Mouse (Mus musculus): Measurements from ENCODE around the gene Rcc2. TPM values are rescaled to one million over a fixed set of nuclear protein-coding genes. Genes with fewer than 3 reads are reported as not detected.

Gene Rcc2
- polyA plus RNA-seq, 1 experiment from 2014 or later = 47.0 TPM

GRCm38 (mm10) chr4:140731654-140732053 lies 31.3 kb downstream of the Rcc2 start:
- no peak for ATAC-seq (ENCODE audit: insufficient number of reproducible peaks, low FRiP score, low TSS enrichment, low read depth)
- H3K9me3 ChIP-seq (replicated peaks) = no peaks in the 10 kb centered on the region
- 86% methylated on average over 4 of the region's 4 CpGs for WGBS
- no peaks in the 10 kb centered on the region for H3K27me3 ChIP-seq
- no peaks in the 10 kb centered on the region for H3K4me1 ChIP-seq
- H3K4me2 ChIP-seq (replicated peaks) = no peak overlapping the region
- no peak overlapping the region for H3K27ac ChIP-seq (replicated peaks)
- H3K36me3 ChIP-seq = no peaks in the 10 kb centered on the region
- H3K4me3 ChIP-seq (replicated peaks) = no peak overlapping the region
- no peak overlapping the region for H3K9ac ChIP-seq

GRCm38 (mm10) chr4:140732871-140733270 lies 32.5 kb downstream of the Rcc2 start:
- Histone ChIP-seq H3K4me2 (replicated peaks) (no peak overlapping the region), H3K36me3 (no peaks in the 10 kb centered on the region), H3K9me3 (replicated peaks) (no peaks in the 10 kb centered on the region), H3K27me3 (no peaks in the 10 kb centered on the region), H3K27ac (replicated peaks) (no peak overlapping the region), H3K9ac (no peak overlapping the region), H3K4me3 (replicated peaks) (no peak overlapping the region), H3K4me1 (no peaks in the 10 kb centered on the region)
- no peak for ATAC-seq (ENCODE audit: insufficient number of reproducible peaks, low FRiP score, low TSS enrichment, low read depth)
- WGBS = 64% methylated on average over 7 of the region's 7 CpGs

GRCm38 (mm10) chr4:140740655-140741054 lies 40.3 kb downstream of the Rcc2 start:
- Histone ChIP-seq H3K4me2 (replicated peaks) (no peak overlapping the region), H3K36me3 (no peaks in the 10 kb centered on the region), H3K27ac (replicated peaks) (no peak overlapping the region), H3K9ac (no peak overlapping the region), H3K4me1 (no peaks in the 10 kb centered on the region), H3K9me3 (replicated peaks) (no peaks in the 10 kb centered on the region), H3K4me3 (replicated peaks) (no peak overlapping the region), H3K27me3 (no peaks in the 10 kb centered on the region)
- ATAC-seq (ENCODE audit: insufficient number of reproducible peaks, low FRiP score, low TSS enrichment, low read depth) = no peak
- 79% methylated on average over 11 of the region's 11 CpGs for WGBS

- no peaks in the 10 kb centered on the region for H3K36me3 ChIP-seq
- no peaks in the 10 kb centered on the region for H3K4me1 ChIP-seq
- ATAC-seq (ENCODE audit: insufficient number of reproducible peaks, low FRiP score, low TSS enrichment, low read depth) = no peak
- no peak overlapping the region for H3K4me3 ChIP-seq (replicated peaks)
- H3K27ac ChIP-seq (replicated peaks) = no peak overlapping the region
- WGBS = 81% methylated on average over 6 of the region's 6 CpGs
- no peaks in the 10 kb centered on the region for H3K27me3 ChIP-seq
- H3K9me3 ChIP-seq (replicated peaks) = no peaks in the 10 kb centered on the region
- H3K4me2 ChIP-seq (replicated peaks) = no peak overlapping the region
- no peak overlapping the region for H3K9ac ChIP-seq
Observed at GRCm38 (mm10) chr4:140741401-140741800, 41.1 kb downstream of the Rcc2 start.

- Histone ChIP-seq H3K4me1 (0 out of 2 replicates have a peak, but pooled peaks cover 2% of the 10 kb centered on the region), H3K36me3 (no peaks in the 10 kb centered on the region), H3K27me3 (no peaks in the 10 kb centered on the region), H3K9me3 (replicated peaks) (no peaks in the 10 kb centered on the region), H3K4me2 (replicated peaks) (no peak within 1 kb of the TSS), H3K9ac (no peak within 1 kb of the TSS), H3K27ac (replicated peaks) (no peak within 1 kb of the TSS), H3K4me3 (replicated peaks) (no peak within 1 kb of the TSS)
- 58% methylated on average over 2 of the region's 2 CpGs for WGBS
- no peak for ATAC-seq (ENCODE audit: insufficient number of reproducible peaks, low FRiP score, low TSS enrichment, low read depth)
Observed at GRCm38 (mm10) chr4:140742543-140742942, 42.2 kb downstream of the Rcc2 start, which contains the start of gene Padi6. Gene Padi6, minus strand, starts transcription at chr4:140742643.

- peaks cover 7% of the 10 kb centered on the region; the same call in 1 of the 2 replicates for H3K4me1 ChIP-seq
- H3K27ac ChIP-seq (replicated peaks) = no peak overlapping the region
- 41% methylated on average over 4 of the region's 4 CpGs for WGBS
Observed at GRCm38 (mm10) chr4:140743086-140743485, 42.7 kb downstream of the Rcc2 start.

GRCm38 (mm10) chr4:140744654-140745053 lies 44.3 kb downstream of the Rcc2 start:
- H3K4me1 ChIP-seq = peaks cover 11% of the 10 kb centered on the region; the same call in 1 of the 2 replicates
- no peaks in the 10 kb centered on the region for H3K27me3 ChIP-seq
- H3K4me2 ChIP-seq (replicated peaks) = no peak overlapping the region
- no peak overlapping the region for H3K4me3 ChIP-seq (replicated peaks)
- no peaks in the 10 kb centered on the region for H3K36me3 ChIP-seq
- WGBS = 15% methylated on average over 3 of the region's 3 CpGs
- H3K9me3 ChIP-seq (replicated peaks) = no peaks in the 10 kb centered on the region
- H3K27ac ChIP-seq (replicated peaks) = no peak overlapping the region
- H3K9ac ChIP-seq = no peak overlapping the region
- no peak for ATAC-seq (ENCODE audit: insufficient number of reproducible peaks, low FRiP score, low TSS enrichment, low read depth)

More at GRCm38 (mm10) chr4:140743086-140743485, 42.7 kb downstream of the Rcc2 start:
- H3K9ac ChIP-seq = no peak overlapping the region
- no peak for ATAC-seq (ENCODE audit: insufficient number of reproducible peaks, low FRiP score, low TSS enrichment, low read depth)
- no peak overlapping the region for H3K4me3 ChIP-seq (replicated peaks)
- H3K4me2 ChIP-seq (replicated peaks) = no peak overlapping the region
- H3K36me3 ChIP-seq = no peaks in the 10 kb centered on the region
- no peaks in the 10 kb centered on the region for H3K9me3 ChIP-seq (replicated peaks)
- H3K27me3 ChIP-seq = no peaks in the 10 kb centered on the region

- 0 out of 2 replicates have a peak, but pooled peaks have one; percentile 32 for ATAC-seq (ENCODE audit: insufficient number of reproducible peaks, low FRiP score, low TSS enrichment, low read depth)
- no peak overlapping the region for H3K27ac ChIP-seq (replicated peaks)
- no peaks in the 10 kb centered on the region for H3K36me3 ChIP-seq
- no peak overlapping the region for H3K4me3 ChIP-seq (replicated peaks)
- H3K27me3 ChIP-seq = no peaks in the 10 kb centered on the region; the same call in 1 of the 2 replicates
- H3K4me2 ChIP-seq (replicated peaks) = no peak overlapping the region
- peaks cover 17% of the 10 kb centered on the region for H3K4me1 ChIP-seq
- 19% methylated on average over 12 of the region's 12 CpGs for WGBS
- no peaks in the 10 kb centered on the region for H3K9me3 ChIP-seq (replicated peaks)
- H3K9ac ChIP-seq = no peak overlapping the region
Observed at GRCm38 (mm10) chr4:140747978-140748377, 47.6 kb downstream of the Rcc2 start.

GRCm38 (mm10) chr4:140750328-140750727 lies 50.0 kb downstream of the Rcc2 start:
- WGBS = 9% methylated on average over 19 of the region's 19 CpGs

GRCm38 (mm10) chr4:140753366-140753765 lies 53.0 kb downstream of the Rcc2 start:
- no peaks in the 10 kb centered on the region for H3K36me3 ChIP-seq
- no peak overlapping the region for H3K9ac ChIP-seq
- peaks cover 10% of the 10 kb centered on the region for H3K4me1 ChIP-seq
- no peak overlapping the region for H3K27ac ChIP-seq (replicated peaks)
- WGBS = 55% methylated on average over 7 of the region's 7 CpGs
- H3K4me2 ChIP-seq (replicated peaks) = no peak overlapping the region
- no peaks in the 10 kb centered on the region for H3K9me3 ChIP-seq (replicated peaks)
- no peak overlapping the region for H3K4me3 ChIP-seq (replicated peaks)
- H3K27me3 ChIP-seq = no peaks in the 10 kb centered on the region; the same call in 1 of the 2 replicates
- no peak for ATAC-seq (ENCODE audit: insufficient number of reproducible peaks, low FRiP score, low TSS enrichment, low read depth)

More at GRCm38 (mm10) chr4:140750328-140750727, 50.0 kb downstream of the Rcc2 start:
- ATAC-seq (ENCODE audit: insufficient number of reproducible peaks, low FRiP score, low TSS enrichment, low read depth) = no peak
- no peaks in the 10 kb centered on the region; the same call in 1 of the 2 replicates for H3K27me3 ChIP-seq
- H3K9me3 ChIP-seq (replicated peaks) = no peaks in the 10 kb centered on the region
- 0 out of 2 replicates have a peak overlapping the region, but pooled peaks have one; percentile 24 for H3K4me2 ChIP-seq (replicated peaks)
- no peaks in the 10 kb centered on the region for H3K36me3 ChIP-seq
- peaks cover 17% of the 10 kb centered on the region for H3K4me1 ChIP-seq
- H3K4me3 ChIP-seq (replicated peaks) = no peak overlapping the region; the same call in 1 of the 2 replicates
- H3K9ac ChIP-seq = no peak overlapping the region
- no peak overlapping the region for H3K27ac ChIP-seq (replicated peaks)

- Histone ChIP-seq H3K36me3 (no peaks in the 10 kb centered on the region), H3K27ac (replicated peaks) (no peak overlapping the region), H3K4me1 (0 out of 2 replicates have a peak, but pooled peaks cover 4% of the 10 kb centered on the region), H3K4me3 (replicated peaks) (no peak overlapping the region), H3K27me3 (no peaks in the 10 kb centered on the region; the same call in 1 of the 2 replicates), H3K9me3 (replicated peaks) (no peaks in the 10 kb centered on the region), H3K9ac (no peak overlapping the region), H3K4me2 (replicated peaks) (no peak overlapping the region)
- ATAC-seq (ENCODE audit: insufficient number of reproducible peaks, low FRiP score, low TSS enrichment, low read depth) = no peak
- WGBS = 87% methylated on average over 3 of the region's 3 CpGs
Observed at GRCm38 (mm10) chr4:140755811-140756210, 55.5 kb downstream of the Rcc2 start.

GRCm38 (mm10) chr4:140761601-140762000 lies 61.3 kb downstream of the Rcc2 start:
- no peak overlapping the region for H3K4me2 ChIP-seq (replicated peaks)
- H3K36me3 ChIP-seq = no peaks in the 10 kb centered on the region
- no peaks in the 10 kb centered on the region for H3K9me3 ChIP-seq (replicated peaks)
- 0 out of 2 replicates have a peak, but pooled peaks cover 3% of the 10 kb centered on the region for H3K4me1 ChIP-seq
- no peak for ATAC-seq (ENCODE audit: insufficient number of reproducible peaks, low FRiP score, low TSS enrichment, low read depth)
- no peak overlapping the region for H3K27ac ChIP-seq (replicated peaks)
- H3K9ac ChIP-seq = no peak overlapping the region
- WGBS = 79% methylated on average over 7 of the region's 7 CpGs
- H3K4me3 ChIP-seq (replicated peaks) = no peak overlapping the region
- no peaks in the 10 kb centered on the region for H3K27me3 ChIP-seq

Data from embryonic facial prominence, embryonic 15.5 days (tissue).